Mouse (Mus musculus): ENCODE results near the gene Olfr868.

The Olfr868 gene

DNA sequence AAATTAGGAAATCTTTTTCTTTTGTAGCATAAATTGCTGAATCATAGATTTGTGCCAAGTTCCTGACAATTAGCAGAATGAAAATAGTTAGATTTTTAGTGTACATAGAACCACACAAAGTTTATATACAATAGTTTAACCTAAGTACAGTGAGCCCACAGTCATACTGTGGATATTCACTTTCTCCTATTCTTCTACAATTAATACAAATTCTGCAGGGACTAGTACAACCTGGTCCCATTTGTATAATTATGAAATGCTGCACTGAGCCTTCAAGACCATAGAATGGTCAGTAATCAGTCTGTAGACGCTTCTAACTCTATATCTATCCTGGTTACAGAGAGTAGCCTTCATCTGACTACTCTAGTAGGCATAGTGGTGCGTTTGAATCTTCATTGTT, at the start of gene Olfr868:
Olfr868 (plus strand) TSS at position 301 of the 400 bp plus-strand sequence.
- DNase-seq = no peak

- DNase-seq = no peak
Observed at GRCm38 (mm10) chr9:20057462-20057861, 41.0 kb upstream of the Olfr868 start, which contains the start of gene Olfr867. Olfr867 (minus strand) TSS chr9:20057562.

GRCm38 (mm10) chr9:20070236-20070635, 28.2 kb upstream of the Olfr868 start:
- no peak for DNase-seq

- DNase-seq = no peak
Observed at GRCm38 (mm10) chr9:20071291-20071690, 27.1 kb upstream of the Olfr868 start.

DNA sequence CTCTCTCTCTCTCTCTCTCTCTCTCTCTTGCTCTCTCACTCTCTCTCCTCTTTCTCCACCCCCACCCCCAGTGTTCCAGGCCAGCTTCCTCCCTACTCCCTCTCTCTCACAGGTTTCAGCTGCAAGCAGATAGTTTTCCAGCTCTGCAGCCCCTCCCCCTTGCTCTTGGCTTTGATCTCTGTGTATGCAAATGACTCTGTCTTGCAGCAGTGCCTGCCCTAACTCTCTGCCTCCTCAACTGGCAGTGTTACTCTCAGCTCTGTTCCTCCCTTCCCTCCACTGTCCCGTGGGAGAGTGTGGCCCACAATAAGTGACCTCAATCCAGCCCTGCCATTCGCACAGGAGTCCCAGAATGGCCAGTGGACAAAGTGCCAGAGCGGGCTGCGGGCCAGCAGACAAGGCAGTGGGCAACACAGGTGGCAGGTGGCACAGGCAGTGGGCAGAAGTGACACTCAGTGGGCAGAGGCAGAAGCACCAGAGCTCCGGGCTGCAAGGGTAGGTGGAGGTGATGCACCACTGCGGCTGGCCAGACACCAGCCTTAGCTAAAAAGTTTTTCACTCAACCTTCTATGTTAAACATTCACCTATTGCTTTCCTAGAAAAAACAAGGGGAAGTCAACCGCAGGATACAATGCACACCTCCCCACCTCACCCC, 24.8 kb upstream of the Olfr868 start:
- DNase-seq = peak; percentile 4

DNA sequence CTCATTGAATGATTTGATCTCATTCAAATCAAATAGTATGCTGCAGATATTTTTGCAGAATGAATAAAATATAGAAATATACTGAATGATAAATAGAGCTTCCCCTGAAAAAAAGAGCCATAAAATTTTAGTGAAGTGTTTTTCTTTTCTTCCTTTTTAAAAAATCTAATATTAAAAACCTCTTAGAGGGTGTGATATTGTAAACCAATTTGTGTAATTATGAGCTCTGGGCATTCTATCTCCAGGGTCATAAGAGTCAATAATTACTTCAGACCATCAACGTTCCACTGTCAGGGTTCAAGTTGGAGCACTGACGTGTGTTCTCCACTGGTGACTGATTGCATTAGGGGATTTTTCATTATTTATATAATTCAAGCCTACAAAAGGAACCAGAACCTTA, 30.3 kb downstream of the Olfr868 start, which contains the start of gene Olfr869:
Olfr869 (plus strand) TSS at position 301 of the 400 bp plus-strand sequence.
- DNase-seq = no peak

- no peak for DNase-seq
Observed at GRCm38 (mm10) chr9:20149706-20150105, 51.3 kb downstream of the Olfr868 start.

All from cerebellum, adult 9-11 months (tissue).